Mouse (Mus musculus) heart, adult 2 months (tissue): ENCODE data around the gene Mcam.

Source experiments
- CTCF ChIP-seq: fragments of 200-600 bp; IDR thresholded peaks from 2 replicates; pipeline ENCODE4 v1.8.1; 2022; ENCODE audit warnings: antibody characterized with exemption, mild to moderate bottlenecking, moderate library complexity
- EP300 ChIP-seq: fragments of 200-500 bp; IDR thresholded peaks from 2 replicates; pipeline ENCODE4 v1.6.1; 2011; ENCODE audit warnings: low read depth, low read length, control low read depth; ENCODE audit not compliant: insufficient read depth
- POLR2A ChIP-seq: fragments of 200-500 bp; IDR thresholded peaks from 2 replicates; pipeline ENCODE4 v1.6.1; 2011; ENCODE audit warnings: mild to moderate bottlenecking, low read depth, low read length, control low read depth; ENCODE audit not compliant: insufficient read depth

- no peak for TF ChIP-seq CTCF
- no peak for TF ChIP-seq POLR2A
- TF ChIP-seq EP300 = no peak
These were observed 19.8 kb upstream of the Mcam start for GRCm38 (mm10) chr9:44114453-44114852.
